Mouse (Mus musculus) spleen, adult 2 months (tissue): ENCODE results near the gene Cemip. TPM values are rescaled to one million over a fixed set of nuclear protein-coding genes. Genes with fewer than 3 reads are reported as not detected.
A peak's percentile ranks its signal among the peaks of the same experiment; 100 is the strongest.

Source experiments
- DNase-seq, 2 experiments: peaks; one replicate each; pipeline versions ENCODE4 v3.0.0 to v3.0.0-alpha.2; 2012 to 2021; ENCODE audit warnings: low spot score in 2 of 2, low read depth in 1 of 2
- H3K27ac ChIP-seq: fragments of 200-500 bp; 2 replicates; pipeline ENCODE4 v1.5.1; 2012; ENCODE audit warnings: low read length, inconsistent platforms; ENCODE audit not compliant: insufficient read depth
- H3K27me3 ChIP-seq: fragments of 200-500 bp; 2 replicates; pipeline ENCODE4 v1.6.1; 2012; ENCODE audit warnings: mild to moderate bottlenecking, moderate library complexity, low read length, inconsistent platforms; ENCODE audit not compliant: control insufficient read depth, insufficient read depth
- H3K36me3 ChIP-seq: fragments of 200-500 bp; 2 replicates; pipeline ENCODE4 v1.6.1; 2012; ENCODE audit warnings: mild to moderate bottlenecking, low read length, inconsistent platforms; ENCODE audit not compliant: control insufficient read depth, insufficient read depth
- H3K4me1 ChIP-seq: fragments of 200-500 bp; 2 replicates; pipeline ENCODE4 v1.6.1; 2011; ENCODE audit warnings: inconsistent platforms; ENCODE audit not compliant: control insufficient read depth, insufficient read depth, insufficient read length
- H3K4me3 ChIP-seq: fragments of 200-500 bp; 2 replicates; pipeline ENCODE4 v1.5.1; 2011; ENCODE audit warnings: mild to moderate bottlenecking, inconsistent platforms; ENCODE audit not compliant: insufficient read depth, insufficient read length; ENCODE audit errors: extremely low read depth
- CTCF ChIP-seq: fragments of 200-500 bp; IDR thresholded peaks from 2 replicates; pipeline ENCODE4 v1.5.1; 2011; ENCODE audit warnings: mild to moderate bottlenecking, inconsistent platforms; ENCODE audit not compliant: insufficient read depth, insufficient read length, insufficient replicate concordance; ENCODE audit errors: extremely low read depth
- POLR2A ChIP-seq: fragments of 200-500 bp; IDR thresholded peaks from 2 replicates; pipeline ENCODE4 v1.6.1; 2011; ENCODE audit warnings: low read depth, low read length, inconsistent platforms
- WGBS: fragments of 180-500 bp; shearing (Covaris S2); methylation state at CpG from one replicate; pipeline ENCODE4 v1.1.7; 2018; 5-methylcytosine and 5-hydroxymethylcytosine counted together
- polyA plus RNA-seq: library from polyadenylated mRNA; depleted of rRNA; stranded (reverse); fragments of >200 nt; gene quantifications from 2 replicates; pipeline ENCODE4 v1.2.3, GENCODE M21; 2012; rRNA removed

The Cemip gene
- polyA plus RNA-seq, 1 experiment: 2.4 TPM

- Histone ChIP-seq H3K27ac (no peak overlapping the region), H3K27me3 (no peaks in the 10 kb centered on the region), H3K36me3 (no peaks in the 10 kb centered on the region; the same call in 1 of the 2 replicates), H3K4me3 (no peak overlapping the region), H3K4me1 (peaks cover 8% of the 10 kb centered on the region)
- WGBS: 93% methylated on average over 6 of the region's 6 CpGs
- TF ChIP-seq CTCF (peak; percentile 42; the same call in 1 of the 2 replicates), POLR2A (no peak)
- DNase-seq: peak; percentile 18
Observed at GRCm38 (mm10) chr7:83886366-83887129, 199.8 kb downstream of the Cemip start.

GRCm38 (mm10) chr7:83885835-83886234, 200.5 kb downstream of the Cemip start:
- no peak for DNase-seq
- Histone ChIP-seq H3K27me3 (no peaks in the 10 kb centered on the region), H3K4me3 (no peak overlapping the region), H3K27ac (no peak overlapping the region), H3K4me1 (peaks cover 8% of the 10 kb centered on the region), H3K36me3 (no peaks in the 10 kb centered on the region; the same call in 1 of the 2 replicates)
- WGBS: 85% methylated on average over 4 of the region's 4 CpGs
- no peak for TF ChIP-seq CTCF
- no peak for TF ChIP-seq POLR2A

GRCm38 (mm10) chr7:83884921-83885532, 201.3 kb downstream of the Cemip start:
- no peak for DNase-seq
- no peaks in the 10 kb centered on the region; the same call in 1 of the 2 replicates for H3K36me3 ChIP-seq
- WGBS: 59% methylated on average over 6 of the region's 6 CpGs
- no peak for TF ChIP-seq POLR2A
- TF ChIP-seq CTCF: no peak
- H3K4me3 ChIP-seq: peak overlapping the region; percentile 82; the same call in 1 of the 2 replicates
- peak overlapping the region; percentile 87 for H3K27ac ChIP-seq
- peaks cover 8% of the 10 kb centered on the region for H3K4me1 ChIP-seq
- H3K27me3 ChIP-seq: no peaks in the 10 kb centered on the region

- peaks cover 8% of the 10 kb centered on the region for H3K4me1 ChIP-seq
- under 1% methylated on average over 69 of the region's 69 CpGs for WGBS
- no peaks in the 10 kb centered on the region for H3K27me3 ChIP-seq
- H3K36me3 ChIP-seq: no peaks in the 10 kb centered on the region; the same call in 1 of the 2 replicates
- peak; percentile 65 to 83 for DNase-seq
- TF ChIP-seq CTCF (no peak), POLR2A (peak; percentile 69)
- peak within 1 kb of the TSS; percentile 82 for H3K4me3 ChIP-seq
- H3K27ac ChIP-seq: peak within 1 kb of the TSS; percentile 87
Observed at GRCm38 (mm10) chr7:83884021-83884658, 202.2 kb downstream of the Cemip start, which contains the start of the genes Tlnrd1 and Mesd. Gene Tlnrd1, minus strand, starts transcription at chr7:83884305. Gene Mesd, plus strand, starts transcription at chr7:83884466.

- peak overlapping the region; percentile 82 for H3K4me3 ChIP-seq
- H3K4me1 ChIP-seq: peaks cover 8% of the 10 kb centered on the region
- no peaks in the 10 kb centered on the region for H3K27me3 ChIP-seq
- peak overlapping the region; percentile 87 for H3K27ac ChIP-seq
- H3K36me3 ChIP-seq: no peaks in the 10 kb centered on the region; the same call in 1 of the 2 replicates
- WGBS: under 1% methylated on average over 84 of the region's 91 CpGs
- no peak for TF ChIP-seq CTCF
- TF ChIP-seq POLR2A: no peak
- peak; percentile 15 to 60 for DNase-seq
Observed at GRCm38 (mm10) chr7:83883276-83884020, 202.9 kb downstream of the Cemip start.

Other genes starting within 250 kb of the Cemip start
- gene Tlnrd1, start 202.2 kb downstream of the Cemip start, polyA plus RNA-seq: 23.5 and 38.9 TPM in 2 replicates
- gene Mesd, start 202.0 kb downstream of the Cemip start, polyA plus RNA-seq: 5.4 and 6.2 TPM in 2 replicates
- gene Abhd17c, start 65.4 kb upstream of the Cemip start, polyA plus RNA-seq: 32.8 and 33.9 TPM in 2 replicates